Mouse (Mus musculus): ENCODE data around the gene Gramd1b.
A peak's percentile ranks its signal among the peaks of the same experiment; 100 is the strongest.

The Gramd1b gene

GRCm38 (mm10) chr9:40456191-40456590 is 75.0 kb downstream of the Gramd1b start:
- peak; percentile 86 for DNase-seq

DNA sequence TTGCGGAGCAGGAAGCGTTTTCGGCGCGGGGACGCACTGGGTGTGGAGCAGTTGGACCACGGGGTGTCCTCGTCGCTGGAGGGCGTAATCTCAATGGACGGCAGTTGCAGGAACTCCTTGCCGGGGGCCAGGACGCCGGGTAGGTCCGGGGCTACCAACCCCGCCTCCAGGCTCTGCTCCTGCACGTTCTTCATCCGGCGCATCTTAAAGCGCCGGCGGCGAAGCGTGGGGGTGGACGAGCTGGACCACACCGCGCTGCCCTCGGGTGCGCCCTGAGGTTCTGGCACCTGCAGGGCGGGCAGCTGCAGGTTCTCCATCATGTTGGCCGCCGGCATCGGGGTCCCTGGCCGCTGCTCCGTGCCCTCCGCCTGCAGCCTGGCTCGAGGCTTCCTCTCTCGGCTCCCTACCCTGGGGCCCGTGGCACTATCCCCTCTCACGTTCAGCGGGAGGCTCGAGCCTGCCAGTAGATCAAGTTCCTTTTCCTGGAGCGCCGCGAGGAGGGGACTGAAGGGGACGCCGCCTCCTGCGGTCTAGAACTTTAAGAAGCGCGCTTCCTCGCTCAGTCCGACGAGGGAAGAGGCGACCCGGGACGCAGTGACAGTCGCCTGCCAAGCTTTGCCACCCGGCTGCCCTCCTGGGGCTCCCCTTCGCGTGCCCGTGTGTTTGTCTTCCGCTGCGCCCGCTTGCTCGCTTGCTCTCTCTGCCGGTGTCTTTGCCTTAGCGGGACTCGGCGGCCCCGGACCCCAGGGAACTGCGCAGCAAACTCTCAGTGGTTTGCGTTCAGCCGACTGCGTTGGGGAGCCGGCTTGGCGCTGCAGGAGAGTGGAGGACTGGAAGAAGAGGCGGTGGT is 75.6 kb downstream of the Gramd1b start:
- peak; percentile 69 for DNase-seq

DNA sequence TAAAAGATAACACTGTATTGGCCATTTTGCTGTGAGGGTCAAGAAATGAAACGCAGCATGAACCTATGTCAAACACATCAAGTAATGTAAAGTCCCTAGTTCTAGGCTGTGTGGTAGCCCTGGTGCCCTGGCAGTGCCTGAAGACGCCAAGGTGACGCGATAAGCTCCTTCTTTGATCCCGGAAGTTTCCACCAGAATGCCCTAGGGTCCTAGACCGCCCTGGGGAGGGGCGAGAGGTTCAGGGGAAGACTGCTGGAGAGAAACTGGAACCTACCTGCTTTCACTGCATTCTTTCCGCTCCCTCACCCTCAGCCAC is 76.2 kb downstream of the Gramd1b start:
- DNase-seq = no peak

GRCm38 (mm10) chr9:40453889-40454288 is 77.3 kb downstream of the Gramd1b start:
- DNase-seq = no peak

DNA sequence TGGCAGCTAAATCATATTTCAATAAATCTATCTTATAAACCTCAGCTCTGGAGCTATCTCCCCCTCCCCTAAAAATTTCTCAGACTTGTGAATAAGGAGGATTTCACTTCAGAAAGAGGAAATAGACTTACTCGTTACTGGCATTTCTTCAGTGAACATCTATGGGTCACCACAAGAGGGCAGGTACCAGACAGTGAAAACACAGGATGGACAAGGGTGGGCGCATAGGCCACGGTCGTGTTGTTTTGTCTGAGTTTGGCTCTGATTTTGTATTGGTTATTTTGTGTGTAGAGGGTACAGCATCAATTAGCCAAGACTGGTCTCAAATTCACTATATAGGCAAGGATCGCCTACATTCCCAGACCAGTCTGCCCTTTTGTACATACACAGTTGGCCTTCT is 79.0 kb downstream of the Gramd1b start:
- DNase-seq = peak; percentile 31

DNA sequence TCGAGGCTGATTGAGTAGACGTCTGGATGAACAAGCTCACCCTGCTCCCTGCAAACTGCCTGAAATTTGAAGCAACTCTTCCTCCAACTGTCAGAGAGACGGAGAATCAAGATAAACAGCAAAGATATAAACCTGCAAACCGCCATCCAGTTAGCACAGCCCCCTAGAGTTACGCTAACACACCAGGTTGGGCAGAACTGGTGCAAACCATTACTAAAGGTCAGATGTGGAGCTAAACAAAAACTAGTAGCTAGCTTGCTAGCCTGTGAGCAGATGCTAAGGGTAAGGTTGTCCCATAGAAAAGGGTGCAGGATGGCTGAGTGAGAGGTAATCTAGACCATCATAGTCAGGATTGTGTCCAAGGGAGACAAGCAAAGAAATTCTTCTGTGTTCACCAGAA is 80.4 kb downstream of the Gramd1b start:
- DNase-seq = no peak

- no peak for DNase-seq
These were observed 80.8 kb downstream of the Gramd1b start for GRCm38 (mm10) chr9:40450417-40450714.

DNA sequence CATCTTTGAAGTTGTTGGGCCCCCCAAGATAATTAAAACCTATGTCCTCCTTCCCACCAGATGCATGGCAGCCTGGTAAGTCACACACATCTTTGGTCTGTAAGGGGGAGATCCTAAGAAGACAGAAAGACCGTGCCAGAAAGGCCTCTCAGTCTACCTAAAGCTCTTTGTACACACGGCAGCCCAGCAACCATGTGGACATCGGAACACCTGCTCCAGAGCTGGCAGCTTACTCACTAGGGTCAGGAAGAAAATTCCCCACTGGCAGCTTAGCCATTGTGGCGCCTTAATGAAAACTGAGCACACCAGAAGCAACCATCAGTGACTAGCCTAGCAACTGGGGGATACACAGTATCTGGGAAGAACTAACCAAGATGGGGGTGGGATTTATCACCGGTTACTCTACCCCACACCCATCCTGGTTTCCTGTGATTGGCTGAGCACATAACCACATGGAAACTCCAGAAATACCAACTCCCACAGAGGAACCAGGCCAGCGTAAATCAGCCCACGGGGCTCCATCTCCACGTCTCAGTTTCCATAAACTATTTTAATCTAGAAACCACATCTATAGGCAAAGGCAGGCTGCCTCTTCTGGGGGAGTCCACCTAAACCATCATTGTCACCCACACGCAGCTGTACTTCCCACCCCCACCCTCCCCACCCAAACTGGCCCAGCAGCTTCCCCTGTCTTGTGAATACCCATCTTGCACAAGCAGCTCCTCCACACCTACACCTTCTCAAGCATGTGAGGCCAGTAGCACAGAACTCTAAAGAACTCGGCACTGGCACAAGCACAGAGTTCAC is 81.4 kb downstream of the Gramd1b start:
- DNase-seq = no peak

GRCm38 (mm10) chr9:40448646-40449243 is 82.4 kb downstream of the Gramd1b start:
- DNase-seq = no peak

DNA sequence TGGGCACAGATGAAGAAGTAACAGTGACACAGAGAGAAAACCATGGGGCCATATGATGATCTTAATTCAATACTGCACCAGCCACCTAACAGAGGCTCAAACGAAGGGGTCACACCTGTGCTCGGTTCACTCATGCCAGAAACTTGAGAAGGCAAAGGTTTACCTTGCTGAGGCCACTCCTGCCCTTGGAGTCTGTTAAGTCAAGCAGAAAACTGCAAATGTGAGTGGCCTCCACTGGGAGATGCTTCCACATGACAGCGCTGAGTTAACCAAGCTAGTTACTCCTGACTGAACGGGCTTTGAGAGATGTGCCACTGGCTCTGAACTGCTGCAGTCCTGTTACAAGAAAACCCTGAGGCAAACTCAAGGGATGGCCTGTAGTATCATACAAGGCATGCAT is 83.9 kb downstream of the Gramd1b start:
- no peak for DNase-seq

DNA sequence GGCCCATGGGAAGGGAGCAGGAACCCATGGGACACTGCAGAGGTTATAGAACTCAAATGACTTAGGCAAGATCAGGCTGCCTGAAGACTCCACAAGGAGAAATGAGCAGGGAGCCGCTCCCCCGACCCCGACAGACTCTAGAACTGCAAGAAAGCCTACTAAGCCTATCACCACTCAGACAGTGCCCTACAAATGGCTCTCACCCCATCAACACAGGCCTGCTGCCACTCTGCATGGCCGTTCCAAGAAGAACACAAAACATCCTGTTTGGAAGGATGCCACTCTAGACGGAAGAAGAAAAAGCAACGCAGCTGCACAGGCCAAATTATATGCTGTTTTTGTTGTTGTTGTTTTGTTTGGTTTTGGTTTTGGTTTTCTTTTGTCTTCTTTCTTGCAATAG is 86.2 kb downstream of the Gramd1b start:
- no peak for DNase-seq

GRCm38 (mm10) chr9:40442784-40443183 is 88.4 kb downstream of the Gramd1b start:
- DNase-seq = no peak

GRCm38 (mm10) chr9:40439973-40440687 is 91.1 kb downstream of the Gramd1b start:
- DNase-seq = no peak

DNA sequence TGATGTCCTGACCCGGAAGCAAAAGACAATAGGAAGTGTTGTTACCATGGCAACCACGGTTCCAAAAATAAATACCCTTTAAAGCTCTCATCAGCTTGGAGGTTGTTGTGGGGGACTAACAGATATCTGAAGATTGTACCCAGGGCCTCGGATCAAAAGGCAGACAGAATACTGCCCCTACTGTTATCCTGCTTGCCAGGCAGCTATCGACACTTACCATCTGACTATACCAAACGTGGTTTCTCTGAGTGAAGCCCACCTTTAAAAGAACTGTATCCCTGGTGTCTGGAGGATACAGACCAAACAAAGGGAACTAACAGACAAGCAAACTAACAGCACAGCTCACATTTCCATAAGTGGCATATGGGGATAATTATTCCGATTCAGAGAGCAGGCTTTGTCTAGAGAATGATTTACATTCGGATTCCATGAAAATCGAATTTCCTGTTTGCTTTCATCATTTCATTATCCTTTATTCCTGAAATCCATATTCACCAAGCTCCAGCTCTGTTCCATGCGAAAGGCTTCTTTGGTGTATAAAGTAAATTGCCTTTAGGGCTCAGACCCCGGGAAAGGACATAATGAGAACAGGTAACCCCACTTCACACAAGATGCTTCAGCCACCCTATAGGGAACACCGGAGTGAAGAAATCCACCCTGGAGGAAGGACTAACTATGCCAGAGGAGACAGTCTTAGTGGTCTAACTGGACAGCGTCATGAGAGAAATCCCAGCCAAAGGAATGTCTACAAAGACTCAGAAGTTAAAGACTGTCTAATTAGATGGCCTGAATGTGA is 92.3 kb downstream of the Gramd1b start:
- DNase-seq = no peak

GRCm38 (mm10) chr9:40437891-40438290 is 93.3 kb downstream of the Gramd1b start:
- no peak for DNase-seq

DNA sequence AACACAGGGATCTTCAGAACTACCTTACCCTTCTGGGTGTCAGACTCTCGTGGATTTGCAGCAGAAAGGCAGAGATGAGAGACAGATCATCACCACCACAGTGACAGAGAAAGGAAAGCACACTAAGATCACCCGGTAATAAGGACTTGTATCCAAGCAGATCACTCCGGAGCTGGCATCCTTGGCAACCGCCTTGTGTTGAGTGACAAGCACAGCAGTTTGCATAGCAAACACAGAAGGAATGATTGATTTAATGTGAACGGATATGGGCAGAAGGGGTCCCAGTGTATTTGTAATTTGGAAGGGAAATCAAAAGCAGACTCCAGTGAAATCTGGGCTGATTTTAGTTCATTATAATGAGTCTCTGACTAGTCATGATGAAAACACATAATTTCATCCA is 97.9 kb downstream of the Gramd1b start:
- no peak for DNase-seq

GRCm38 (mm10) chr9:40430969-40431368 is 100.2 kb downstream of the Gramd1b start:
- DNase-seq = no peak

DNA sequence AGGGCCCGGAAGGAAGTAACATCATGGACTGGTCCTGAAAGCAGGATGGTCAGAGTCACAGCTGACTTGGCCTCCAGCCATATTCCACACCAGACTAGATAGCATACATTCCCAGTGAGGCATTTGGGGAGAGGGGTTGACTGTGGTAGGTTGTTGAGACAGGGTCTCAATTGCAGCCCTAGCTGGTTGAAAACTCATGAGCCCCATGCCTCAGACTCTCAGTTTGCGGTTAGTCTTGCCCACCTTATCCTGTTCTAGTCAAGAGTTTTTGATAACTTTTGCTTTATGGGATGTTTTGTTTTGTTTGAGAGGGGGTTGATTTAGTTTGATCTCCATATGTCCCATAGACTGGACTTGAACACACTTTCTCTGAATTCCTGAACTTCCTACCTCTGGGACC is 103.5 kb downstream of the Gramd1b start:
- no peak for DNase-seq

DNA sequence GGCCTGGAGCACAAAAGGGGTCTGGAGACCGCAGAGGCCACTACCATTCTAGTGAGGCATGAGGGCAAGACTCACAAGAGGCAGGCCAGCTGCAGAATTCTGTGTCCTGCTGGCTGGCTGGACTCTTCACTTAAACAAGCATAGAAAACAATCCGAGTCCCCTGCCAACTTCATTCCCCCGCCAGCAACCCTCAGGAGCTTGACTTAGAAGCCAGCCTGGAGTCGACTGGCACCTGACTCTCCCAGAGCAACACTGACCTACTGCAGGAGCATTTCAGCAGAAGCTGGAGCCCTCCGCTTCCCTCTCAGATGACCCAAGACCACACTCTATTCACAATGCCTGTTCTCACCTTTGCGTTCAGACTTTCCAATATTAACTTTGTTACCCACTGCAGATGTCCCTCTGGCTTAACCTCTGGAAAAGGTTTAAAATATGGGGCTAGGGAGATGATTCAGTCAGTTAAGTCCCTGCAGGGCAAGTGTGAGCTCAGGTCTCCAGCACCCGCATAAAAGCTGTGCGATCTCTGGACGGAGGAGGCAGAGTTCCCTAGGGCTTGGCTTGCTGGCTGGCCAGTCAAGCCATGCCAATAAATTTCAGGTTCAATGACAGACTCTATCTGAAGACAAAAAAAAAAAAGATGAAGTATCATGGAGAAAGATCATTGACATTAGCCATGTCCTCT is 104.8 kb downstream of the Gramd1b start:
- DNase-seq = no peak

- DNase-seq = no peak
These were observed 106.3 kb downstream of the Gramd1b start for GRCm38 (mm10) chr9:40424874-40425273.

- no peak for DNase-seq
These were observed 107.7 kb downstream of the Gramd1b start for GRCm38 (mm10) chr9:40423427-40423867.

Data from embryo, embryonic 11 days (tissue).